Mouse (Mus musculus) stomach, postnatal 0 days (tissue): ENCODE measurements around the gene Tmem190.

Experiments
- CTCF ChIP-seq: IDR thresholded peaks from 2 replicates; pipeline ENCODE4 v1.5.1; 2016; ENCODE audit warnings: antibody characterized with exemption, low read depth, mild to moderate bottlenecking, moderate library complexity
- EP300 ChIP-seq: optimal IDR thresholded peaks from 2 replicates; pipeline ENCODE3; 2016; ENCODE audit warnings: antibody characterized with exemption

GRCm38 (mm10) chr7:4740309-4740727 lies 42.4 kb upstream of the Tmem190 start:
- TF ChIP-seq CTCF (no peak), EP300 (no peak)
